Mouse (Mus musculus): ENCODE results near the gene Ier2. TPM values are rescaled to one million over a fixed set of nuclear protein-coding genes. Genes with fewer than 3 reads are reported as not detected.
"Not testable (repeated sequence)": the region's sequence is repeated elsewhere in the genome, so short reads cannot be mapped to it uniquely, and the experiment has no call there.

The Ier2 gene
- total RNA-seq, 2 experiments from 2014 or later = 11.2 to 13.4 TPM

- DNase-seq = peak; percentile 84 to 89
Measured at GRCm38 (mm10) chr8:84698929-84699401, 36.3 kb upstream of the Ier2 start.

DNA sequence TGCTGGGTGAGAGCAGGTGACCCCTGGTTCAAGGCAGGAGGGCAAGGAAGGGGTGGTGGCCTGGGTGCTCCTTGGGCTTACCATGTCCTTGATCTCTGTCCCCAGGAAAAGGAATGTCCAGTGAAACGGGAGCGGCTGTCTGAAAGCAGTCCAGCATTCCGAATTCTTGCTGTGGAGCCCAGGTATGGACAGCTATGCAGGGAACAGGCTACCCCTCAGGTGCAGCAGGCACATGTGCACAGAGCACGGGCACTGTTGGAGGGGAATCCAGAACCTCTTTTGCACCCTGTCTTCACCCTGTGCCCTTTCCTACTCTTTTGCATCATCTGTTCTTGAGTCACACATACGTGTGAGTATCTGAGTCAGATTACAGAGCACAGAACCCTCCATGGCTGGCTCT, 35.6 kb upstream of the Ier2 start:
- DNase-seq = no peak

- peak in 1 of 2 experiments; percentile 55 for DNase-seq
Measured at GRCm38 (mm10) chr8:84697166-84698130, 34.8 kb upstream of the Ier2 start.

GRCm38 (mm10) chr8:84695140-84695539, 32.5 kb upstream of the Ier2 start:
- DNase-seq = no peak

DNA sequence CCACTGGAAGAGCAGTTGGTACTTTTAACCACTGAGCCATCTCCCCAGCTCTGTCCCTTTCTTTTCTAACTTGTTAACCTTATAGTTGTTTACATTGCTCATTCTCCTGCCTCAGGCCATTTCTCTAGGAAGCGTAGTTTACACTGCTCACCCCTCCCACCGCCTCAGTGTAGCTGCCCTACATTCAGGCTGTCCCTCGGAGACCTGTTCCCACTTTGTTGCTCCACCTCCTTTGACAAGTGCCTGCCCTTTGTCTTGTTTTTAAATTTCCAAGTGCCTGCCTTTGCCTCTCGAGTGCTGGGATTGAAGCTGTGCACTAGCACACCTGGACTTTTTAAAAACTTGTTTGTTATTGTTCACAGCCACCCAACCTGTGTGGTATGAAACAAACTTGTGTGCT, 30.7 kb upstream of the Ier2 start:
- DNase-seq = no peak

DNA sequence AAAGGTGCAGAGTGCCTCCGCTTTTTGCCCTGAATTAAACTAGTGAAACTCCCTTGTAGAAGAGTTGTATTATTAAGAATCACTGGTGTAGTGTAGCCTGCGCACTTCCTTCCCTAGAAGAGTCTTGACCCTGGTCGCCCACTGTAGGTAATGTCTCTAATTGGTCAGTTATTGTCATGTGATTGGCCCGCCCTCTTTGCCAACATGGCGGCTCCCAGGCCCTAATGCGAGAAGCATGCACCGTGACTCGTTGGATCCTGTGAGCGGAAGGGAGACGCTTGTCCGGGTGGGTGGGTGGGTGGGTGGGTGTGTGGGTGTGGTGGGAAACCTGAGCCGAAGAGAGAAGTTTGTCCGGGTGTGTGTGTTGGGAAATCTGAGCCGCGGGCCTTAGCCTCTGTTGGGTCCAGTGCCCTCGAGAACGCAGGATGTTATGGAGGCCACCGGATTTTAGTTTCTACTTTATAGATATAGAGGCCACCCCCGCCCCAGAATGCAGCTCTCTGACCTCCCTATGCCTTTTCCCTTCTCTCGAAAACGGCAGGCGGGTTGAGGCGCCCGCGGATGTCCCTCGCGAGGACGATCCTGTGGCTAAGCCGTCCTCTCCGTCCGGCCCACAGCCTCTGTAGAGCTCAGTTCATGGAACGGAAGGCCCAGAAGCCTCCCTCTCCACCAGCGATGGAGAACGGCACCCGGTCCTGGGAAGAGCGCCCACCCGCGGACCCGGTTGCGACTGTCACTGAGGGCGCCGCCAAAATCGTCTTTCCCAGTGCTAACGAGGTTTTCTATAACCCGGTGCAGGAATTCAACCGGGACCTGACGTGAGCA, 26.7 kb upstream of the Ier2 start:
- DNase-seq = peak; percentile 96 to 98

- DNase-seq = peak; percentile 90 to 93
Measured at GRCm38 (mm10) chr8:84687705-84688100, 25.1 kb upstream of the Ier2 start, which contains the start of gene Nacc1. Gene Nacc1, minus strand, starts transcription at chr8:84687862.

- DNase-seq = no peak
Measured at GRCm38 (mm10) chr8:84687003-84687704, 24.5 kb upstream of the Ier2 start.

- DNase-seq = peak; percentile 31 to 40
Measured at GRCm38 (mm10) chr8:84686191-84687002, 23.7 kb upstream of the Ier2 start, which contains the start of gene Trmt1. Gene Trmt1, plus strand, starts transcription at chr8:84686307.

GRCm38 (mm10) chr8:84684537-84684936, 21.9 kb upstream of the Ier2 start:
- no peak for DNase-seq

GRCm38 (mm10) chr8:84682257-84682656, 19.6 kb upstream of the Ier2 start:
- no peak for DNase-seq

DNA sequence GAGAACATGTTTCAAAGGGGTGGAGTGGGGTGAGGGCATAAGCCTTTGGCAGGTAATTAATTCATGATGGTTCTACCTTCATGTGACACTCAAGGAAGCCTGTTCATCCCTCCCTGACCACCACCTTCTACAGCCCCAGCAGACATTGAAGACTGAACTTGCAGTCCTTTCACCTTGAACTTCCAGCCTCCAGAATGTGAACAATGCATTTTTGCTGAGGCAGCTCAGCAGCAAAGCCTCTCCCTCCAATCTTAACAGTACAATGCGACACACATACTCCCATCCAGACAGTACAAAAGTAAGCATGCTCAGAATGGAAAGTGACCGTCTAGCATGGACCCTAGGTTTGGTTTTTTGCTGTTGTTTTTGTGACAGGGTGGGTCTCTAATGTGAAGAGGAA, 18.8 kb upstream of the Ier2 start:
- no peak for DNase-seq

GRCm38 (mm10) chr8:84677305-84677704, 14.7 kb upstream of the Ier2 start:
- no peak for DNase-seq

DNA sequence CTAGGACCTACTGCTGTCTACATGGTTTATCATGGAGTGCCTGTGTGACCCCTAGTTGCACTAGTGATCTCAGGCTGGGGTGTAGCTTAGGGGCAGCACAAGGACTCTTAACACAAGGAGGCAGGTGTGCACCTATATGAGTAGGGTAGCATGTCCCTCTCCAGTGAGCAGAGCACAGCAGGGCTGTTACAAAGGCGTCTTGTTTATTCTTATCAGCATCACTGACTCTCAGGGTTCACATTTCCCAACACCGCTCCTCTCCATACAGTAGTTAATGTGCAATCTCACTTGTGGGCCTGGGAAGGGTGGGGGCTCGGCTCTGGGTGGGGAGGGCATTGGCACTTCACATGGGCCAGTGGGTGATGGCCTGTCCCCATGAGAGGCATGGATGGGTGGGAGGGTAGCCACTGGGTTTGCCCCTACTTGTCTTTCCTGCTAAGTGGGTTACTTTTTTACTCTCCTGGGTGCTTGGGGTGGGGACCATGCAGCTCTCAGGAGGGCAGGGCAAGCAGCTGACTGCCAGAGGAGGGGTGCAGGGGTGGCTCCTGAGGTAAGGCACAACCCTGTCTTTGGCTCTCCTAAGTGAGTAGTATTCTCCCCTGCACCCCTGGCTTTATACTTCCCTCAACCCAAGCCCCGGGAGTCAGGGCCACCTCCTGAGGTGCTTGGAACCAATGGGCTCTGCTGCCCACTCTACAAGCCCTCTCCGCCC, 7.8 kb upstream of the Ier2 start:
- DNase-seq = not testable (repeated sequence)

- DNase-seq = no peak
Measured at GRCm38 (mm10) chr8:84668731-84669485, 6.3 kb upstream of the Ier2 start.

GRCm38 (mm10) chr8:84668081-84668480, 5.4 kb upstream of the Ier2 start:
- DNase-seq = no peak

GRCm38 (mm10) chr8:84665385-84665893, 2.8 kb upstream of the Ier2 start:
- DNase-seq = no peak

GRCm38 (mm10) chr8:84664566-84665384, 2.1 kb upstream of the Ier2 start:
- DNase-seq = peak; percentile 88 to 89

Data from heart, adult 18-20 months (tissue).